Mouse (Mus musculus): Measurements from ENCODE around the gene Tacc3.

- TF ChIP-seq POLR2A (IDR thresholded peaks at IDR 0.05; ENCODE audit: borderline replicate concordance, extremely low read depth, insufficient read depth, insufficient read length, poor library complexity, severe bottlenecking) (no peak), CTCF (IDR thresholded peaks at IDR 0.05; ENCODE audit: borderline replicate concordance, extremely low read depth, insufficient read depth, insufficient read length) (no peak)
These were observed 46.1 kb downstream of the Tacc3 start for GRCm38 (mm10) chr5:33703999-33704398.

Data from brain, embryonic 14.5 days (tissue).